Mouse (Mus musculus) CH12.LX (cell line): ENCODE results near the gene Olfr1366.

Experiments
- CHD2 ChIP-seq: IDR thresholded peaks from 2 replicates; pipeline ENCODE4 v1.6.1; 2011; ENCODE audit warnings: low read length, improper control_type of control experiment
- CTCF ChIP-seq, 2 experiments: IDR thresholded peaks in 1 of 2; conservative IDR thresholded peaks in 1 of 2; 2 replicates each; pipeline ENCODE4 v1.5.1; 2011 to 2012; ENCODE audit warnings: low read depth in 2 of 2, low read length in 2 of 2, improper control_type of control experiment in 1 of 2, inconsistent platforms in 1 of 2, mild to moderate bottlenecking in 1 of 2, moderate library complexity in 1 of 2
- JUND ChIP-seq: conservative IDR thresholded peaks from 2 replicates; pipeline ENCODE4 v1.6.1; 2011; ENCODE audit warnings: low read depth, low read length, improper control_type of control experiment
- MAX ChIP-seq: IDR thresholded peaks from 2 replicates; pipeline ENCODE4 v1.6.1; 2011; ENCODE audit warnings: low read length, improper control_type of control experiment
- MAZ ChIP-seq: IDR thresholded peaks from 2 replicates; pipeline ENCODE4 v1.6.1; 2012; ENCODE audit warnings: low read depth, mild to moderate bottlenecking, inconsistent platforms, low read length, improper control_type of control experiment, moderate library complexity
- POLR2A ChIP-seq: IDR thresholded peaks from 2 replicates; pipeline ENCODE4 v1.6.1; 2011; ENCODE audit warnings: low read depth, mild to moderate bottlenecking, improper control_type of control experiment, low read length
- RCOR1 ChIP-seq: conservative IDR thresholded peaks from 2 replicates; pipeline ENCODE4 v1.6.1; 2012; ENCODE audit warnings: low read depth, mild to moderate bottlenecking, inconsistent platforms, low read length, improper control_type of control experiment
- ZC3H11A ChIP-seq: IDR thresholded peaks from 2 replicates; pipeline ENCODE4 v1.6.1; 2012; ENCODE audit warnings: low read depth, mild to moderate bottlenecking, inconsistent platforms, low read length, improper control_type of control experiment

DNA sequence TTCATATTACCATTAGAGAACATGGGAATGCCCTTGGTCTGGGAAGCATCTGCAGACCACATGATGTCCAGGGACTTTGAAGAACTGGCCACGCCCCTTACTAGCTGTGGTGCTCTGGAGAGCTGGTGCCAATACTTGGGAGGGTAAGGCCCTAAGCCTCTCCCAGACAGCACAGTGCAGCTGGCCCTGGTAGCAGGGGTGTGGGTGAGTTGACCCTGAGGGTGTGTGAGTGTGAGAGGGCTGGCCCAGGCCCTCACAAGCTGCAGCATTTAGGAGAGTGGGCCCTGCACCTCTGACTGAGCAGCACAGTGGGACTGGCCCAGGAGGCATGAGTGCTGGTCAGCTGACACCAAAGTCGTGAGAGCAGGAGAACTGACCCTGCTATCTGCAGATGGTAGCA, 49.0 kb upstream of the Olfr1366 start:
- TF ChIP-seq CTCF (conservative IDR thresholded peaks at IDR 0.05 in 1 of 2, IDR thresholded peaks at IDR 0.05 in 1 of 2; ENCODE audit: low read depth in 2 of 2, low read length in 2 of 2): no peak
- TF ChIP-seq MAX: no peak
- no peak for TF ChIP-seq JUND
- TF ChIP-seq POLR2A: no peak
- no peak for TF ChIP-seq RCOR1
- no peak for TF ChIP-seq MAZ
- TF ChIP-seq CHD2: no peak
- no peak for TF ChIP-seq ZC3H11A
